26 mouse cellular contexts compared by ENCODE assay signal in genomic region chr6:125334356-125334755, GRCm38 (mm10). TPM values are rescaled to one million over a fixed set of nuclear protein-coding genes. Genes with fewer than 3 reads are reported as not detected.
DNase-seq lines count a peak whose midpoint lies in the region; ATAC-seq and TF ChIP-seq lines count a peak whose summit lies in the region.
"Had no signal": no experiment of that assay in that cellular context is flagged by ENCODE, and none has a peak within 500 bp of the region (broad histone marks: within the 10 kb centered on the region; RNA-seq: fewer than 3 reads in every experiment).

No protein-coding gene starts in this region.

- no peak for TF ChIP-seq POLR2A in bone marrow macrophage, adult 2 months (IDR thresholded peaks at IDR 0.05; ENCODE audit: borderline replicate concordance, low read depth, low read length)

- H3K27ac ChIP-seq in lung, embryonic 15.5 days, result peak overlapping the region; percentile 45; the same call in 1 of the 2 replicates
- peak overlapping the region; percentile 37 for H3K27ac ChIP-seq in bone marrow macrophage, adult 2 months (ENCODE audit: insufficient read depth, low read depth, low read length)
- H3K27ac ChIP-seq: embryonic facial prominence, embryonic 15.5 days; forebrain, embryonic 12.5 days; heart, adult 2 months; heart, embryonic 15.5 days; hindbrain, embryonic 13.5 days; hindbrain, postnatal 0 days had no signal

- H3K4me2 ChIP-seq in lung, embryonic 15.5 days, result no peak overlapping the region
- H3K4me2 ChIP-seq: embryonic facial prominence, embryonic 15.5 days; forebrain, embryonic 12.5 days; heart, embryonic 11.5 days; heart, embryonic 15.5 days; hindbrain, embryonic 13.5 days had no signal

- WGBS in lung, embryonic 15.5 days, result 64% methylated on average over 2 of the region's 2 CpGs

- H3K27me3 ChIP-seq in lung, embryonic 15.5 days, result no peaks in the 10 kb centered on the region
- H3K27me3 ChIP-seq: embryonic facial prominence, embryonic 15.5 days; heart, embryonic 15.5 days had no signal

- no peak for TF ChIP-seq CTCF in bone marrow macrophage, adult 2 months (IDR thresholded peaks at IDR 0.05; ENCODE audit: low read depth, low read length)

- H3K4me1 ChIP-seq in lung, embryonic 15.5 days, result peaks cover 9% of the 10 kb centered on the region
- H3K4me1 ChIP-seq in bone marrow macrophage, adult 2 months (ENCODE audit: control insufficient read depth, insufficient read depth, low read length), result peaks cover 38% of the 10 kb centered on the region

- DNase-seq in lung, postnatal 10 days, result no peak
- DNase-seq in spleen, adult 18-20 months, result no peak
- DNase-seq in right cerebral cortex, postnatal 36 days (ENCODE audit: low spot score in 2 of 2), result no peak
- DNase-seq: adrenal gland, adult 8-10 months; adrenal gland, postnatal 36 days; cerebellum, adult 11-12 months; cerebellum, adult 9-10 months; cerebellum, postnatal 25 days; gastrocnemius, postnatal 10 days; heart, adult 2 months; heart, postnatal 14 days had no signal

- H3K9ac ChIP-seq in lung, embryonic 15.5 days, result no peak overlapping the region
- H3K9ac ChIP-seq: embryonic facial prominence, embryonic 15.5 days; forebrain, embryonic 12.5 days; heart, embryonic 15.5 days; hindbrain, embryonic 13.5 days had no signal

- no peak for ATAC-seq in lung, embryonic 15.5 days (ENCODE audit: borderline replicate concordance, extremely low read depth, low FRiP score, low TSS enrichment)
- ATAC-seq in granulocyte monocyte progenitor cell, adult 5-6 weeks (replicated peaks; ENCODE audit: poor library complexity, severe bottlenecking), result peak; percentile 50
- ATAC-seq in monocyte, adult 5-6 weeks (replicated peaks; ENCODE audit: insufficient number of reproducible peaks, low FRiP score, low TSS enrichment, poor library complexity, severe bottlenecking), result peak; percentile 41
- ATAC-seq: forebrain, embryonic 16.5 days; hindbrain, postnatal 0 days had no signal

- H3K4me3 ChIP-seq in lung, embryonic 15.5 days, result no peak overlapping the region
- H3K4me3 ChIP-seq in bone marrow macrophage, adult 2 months (ENCODE audit: insufficient read depth, low read length), result peak overlapping the region; percentile 15
- H3K4me3 ChIP-seq: embryonic facial prominence, embryonic 15.5 days; erythroblast, embryonic 14.5 days; forebrain, embryonic 12.5 days; heart, adult 2 months; heart, embryonic 15.5 days; hindbrain, embryonic 13.5 days had no signal

- H3K36me3 ChIP-seq in lung, embryonic 15.5 days, result no peaks in the 10 kb centered on the region
- H3K36me3 ChIP-seq: embryonic facial prominence, embryonic 15.5 days; forebrain, embryonic 12.5 days; heart, embryonic 15.5 days; hindbrain, embryonic 13.5 days had no signal

- H3K9me3 ChIP-seq in lung, embryonic 15.5 days, result no peaks in the 10 kb centered on the region
- H3K9me3 ChIP-seq: embryonic facial prominence, embryonic 15.5 days; forebrain, embryonic 12.5 days; heart, embryonic 15.5 days; hindbrain, embryonic 13.5 days had no signal

RNA-seq across cellular contexts. Expression of gene Scnn1a, which starts 13.9 kb away (rescaled TPM):
- 5.0 and 5.8 TPM in 2 replicates for polyA plus RNA-seq in lung, embryonic 15.5 days (2015; fragmentation: Nextera tagmentation; extraction: Ambion mirVana)
- polyA plus RNA-seq in bone marrow macrophage, adult 2 months (2012; ENCODE audit: insufficient read depth, insufficient read length, missing spikeins), result 0.88 and 1.1 TPM in 2 replicates
- total RNA-seq in granulocyte monocyte progenitor cell, adult 5-6 weeks (2014; fragmentation: Nextera tagmentation), result 16.2 and 18.9 TPM in 2 replicates
- total RNA-seq in granulocyte monocyte progenitor cell, adult 5-6 weeks (2017), result 1.4 and 1.8 TPM in 2 replicates
- total RNA-seq in monocyte, adult 5-6 weeks (2017), result 3.1 to 6.4 TPM (median 5.9 TPM) in 3 replicates

RNA-seq across cellular contexts. Expression of gene Tnfrsf1a, which starts 14.8 kb away (rescaled TPM):
- polyA plus RNA-seq in lung, embryonic 15.5 days (2015; fragmentation: Nextera tagmentation; extraction: Ambion mirVana), result 88.3 and 101 TPM in 2 replicates
- polyA plus RNA-seq in bone marrow macrophage, adult 2 months (2012; ENCODE audit: insufficient read depth, insufficient read length, missing spikeins), result 145 and 152 TPM in 2 replicates
- total RNA-seq in granulocyte monocyte progenitor cell, adult 5-6 weeks (2014; fragmentation: Nextera tagmentation), result 89.1 and 104 TPM in 2 replicates
- total RNA-seq in granulocyte monocyte progenitor cell, adult 5-6 weeks (2017), result 54.4 and 88.8 TPM in 2 replicates
- total RNA-seq in monocyte, adult 5-6 weeks (2017), result 101 to 111 TPM (median 103 TPM) in 3 replicates

RNA-seq across cellular contexts. Expression of gene Ltbr, which starts 20.7 kb away (rescaled TPM):
- 79.1 and 82.5 TPM in 2 replicates for polyA plus RNA-seq in lung, embryonic 15.5 days (2015; fragmentation: Nextera tagmentation; extraction: Ambion mirVana)
- 55.6 and 60.0 TPM in 2 replicates for polyA plus RNA-seq in bone marrow macrophage, adult 2 months (2012; ENCODE audit: insufficient read depth, insufficient read length, missing spikeins)
- 36.4 and 50.3 TPM in 2 replicates for total RNA-seq in granulocyte monocyte progenitor cell, adult 5-6 weeks (2014; fragmentation: Nextera tagmentation)
- total RNA-seq in granulocyte monocyte progenitor cell, adult 5-6 weeks (2017), result 29.9 and 36.3 TPM in 2 replicates
- total RNA-seq in monocyte, adult 5-6 weeks (2017), result 29.5 to 47.9 TPM (median 41.2 TPM) in 3 replicates

RNA-seq across cellular contexts. Expression of gene Plekhg6, which starts 46.2 kb away (rescaled TPM):
- polyA plus RNA-seq in lung, embryonic 15.5 days (2015; fragmentation: Nextera tagmentation; extraction: Ambion mirVana), result 0.31 and 0.36 TPM in 2 replicates
- not detected in 2 replicates for polyA plus RNA-seq in bone marrow macrophage, adult 2 months (2012; ENCODE audit: insufficient read depth, insufficient read length, missing spikeins)
- total RNA-seq in granulocyte monocyte progenitor cell, adult 5-6 weeks (2014; fragmentation: Nextera tagmentation), result not detected in 2 replicates
- total RNA-seq in granulocyte monocyte progenitor cell, adult 5-6 weeks (2017), result not detected in 2 replicates
- total RNA-seq in monocyte, adult 5-6 weeks (2017), result not detected in 3 replicates
- total RNA-seq: heart, postnatal 14 days had no signal
- polyA plus RNA-seq: erythroblast, embryonic 14.5 days; forebrain, embryonic 16.5 days; heart, embryonic 11.5 days had no signal

RNA-seq across cellular contexts. Expression of gene Tuba3a, which starts 48.5 kb away (rescaled TPM):
- 0.22 and 0.31 TPM in 2 replicates for polyA plus RNA-seq in lung, embryonic 15.5 days (2015; fragmentation: Nextera tagmentation; extraction: Ambion mirVana)
- not detected in 2 replicates for polyA plus RNA-seq in bone marrow macrophage, adult 2 months (2012; ENCODE audit: insufficient read depth, insufficient read length, missing spikeins)
- total RNA-seq in granulocyte monocyte progenitor cell, adult 5-6 weeks (2014; fragmentation: Nextera tagmentation), result not detected in 2 replicates
- total RNA-seq in granulocyte monocyte progenitor cell, adult 5-6 weeks (2017), result not detected in 2 replicates
- 0.78 TPM in 1 of 3 replicates, not detected in the others for total RNA-seq in monocyte, adult 5-6 weeks (2017)
- total RNA-seq: adrenal gland, adult 8-10 months; adrenal gland, postnatal 36 days; gastrocnemius, postnatal 10 days; gastrocnemius, postnatal 4 days; heart, adult 2 months; heart, postnatal 14 days; hematopoietic stem cell, adult 5-6 weeks; hindbrain, postnatal 0 days had no signal
- polyA plus RNA-seq: erythroblast, embryonic 14.5 days; forebrain, embryonic 12.5 days; forebrain, embryonic 16.5 days; frontal cortex, adult 2 months; hindbrain, embryonic 13.5 days; hindbrain, postnatal 0 days had no signal
